Mouse (Mus musculus): ENCODE results near the gene Ly9. TPM values are rescaled to one million over a fixed set of nuclear protein-coding genes. Genes with fewer than 3 reads are reported as not detected.

The Ly9 gene
- polyA plus RNA-seq, 1 experiment from 2014 or later: not detected

- Histone ChIP-seq H3K4me2 (ENCODE audit: low read length) (no peak overlapping the region), H3K27ac (replicated peaks in 1 of 2; ENCODE audit: control insufficient read depth in 1 of 2, insufficient read depth in 1 of 2, low read depth in 2 of 2, low read length in 2 of 2) (no peak overlapping the region), H3K9me3 (ENCODE audit: control insufficient read depth, low read length) (0 out of 2 replicates have a peak, but pooled peaks cover 2% of the 10 kb centered on the region), H3K4me3 (ENCODE audit: control insufficient read depth in 1 of 2, insufficient read depth in 1 of 2, low read depth in 1 of 2, low read length in 2 of 2) (no peak overlapping the region), H3K36me3 (ENCODE audit: control insufficient read depth, insufficient read depth, low read length) (no peaks in the 10 kb centered on the region), H3K4me1 (ENCODE audit: control insufficient read depth in 2 of 2, insufficient read depth in 2 of 2, low read length in 2 of 2) (peaks cover 9 to 11% of the 10 kb centered on the region in 2 experiments), H3K9ac (ENCODE audit: low read length) (no peak overlapping the region), H3K27me3 (ENCODE audit: control insufficient read depth, insufficient read depth, low read length) (no peaks in the 10 kb centered on the region)
- ATAC-seq (ENCODE audit: insufficient number of reproducible peaks, insufficient read depth, low FRiP score, low read depth): no peak
- 89% methylated on average over 7 of the region's 7 CpGs for WGBS
Measured at GRCm38 (mm10) chr1:171551326-171551725, 55.9 kb downstream of the Ly9 start.

GRCm38 (mm10) chr1:171540694-171541093 is 66.5 kb downstream of the Ly9 start:
- no peaks in the 10 kb centered on the region for H3K36me3 ChIP-seq (ENCODE audit: control insufficient read depth, insufficient read depth, low read length)
- no peaks in the 10 kb centered on the region for H3K27me3 ChIP-seq (ENCODE audit: control insufficient read depth, insufficient read depth, low read length)
- ATAC-seq (ENCODE audit: insufficient number of reproducible peaks, insufficient read depth, low FRiP score, low read depth): no peak
- H3K4me2 ChIP-seq (ENCODE audit: low read length): no peak overlapping the region
- H3K9ac ChIP-seq (ENCODE audit: low read length): no peak overlapping the region
- no peaks in the 10 kb centered on the region for H3K4me1 ChIP-seq (ENCODE audit: control insufficient read depth in 2 of 2, insufficient read depth in 2 of 2, low read length in 2 of 2)
- no peaks in the 10 kb centered on the region for H3K9me3 ChIP-seq (ENCODE audit: control insufficient read depth, low read length)
- no peak overlapping the region for H3K4me3 ChIP-seq (ENCODE audit: control insufficient read depth in 1 of 2, insufficient read depth in 1 of 2, low read depth in 1 of 2, low read length in 2 of 2)
- H3K27ac ChIP-seq (replicated peaks in 1 of 2; ENCODE audit: control insufficient read depth in 1 of 2, insufficient read depth in 1 of 2, low read depth in 2 of 2, low read length in 2 of 2): no peak overlapping the region
- WGBS: 71% methylated on average over 1 of the region's 1 CpGs

Small RNA genes lying within 50 kb of the gene (microRNA-seq; reads per million reads assigned to microRNA genes)
- gene Mir7683: not detected

Other genes starting within 250 kb of the Ly9 start
- gene Klhdc9, start 246.6 kb downstream of the Ly9 start, polyA plus RNA-seq (2014; fragmentation: Nextera tagmentation; extraction: Ambion mirVana): 0.63 and 1.0 TPM in 2 replicates
- gene Nectin4, start 237.3 kb downstream of the Ly9 start, polyA plus RNA-seq (2014; fragmentation: Nextera tagmentation; extraction: Ambion mirVana): 0.12 TPM in 1 of 2 replicates, not detected in the other
- 0.54 and 0.62 TPM in 2 replicates for gene Arhgap30, start 218.5 kb downstream of the Ly9 start, polyA plus RNA-seq (2014; fragmentation: Nextera tagmentation; extraction: Ambion mirVana)
- gene Usf1, start 196.1 kb downstream of the Ly9 start, polyA plus RNA-seq (2014; fragmentation: Nextera tagmentation; extraction: Ambion mirVana): 46.7 and 58.5 TPM in 2 replicates
- gene Tstd1, start 188.5 kb downstream of the Ly9 start, polyA plus RNA-seq (2014; fragmentation: Nextera tagmentation; extraction: Ambion mirVana): 1.5 and 2.1 TPM in 2 replicates
- 70.9 and 74.7 TPM in 2 replicates for gene F11r, start 169.9 kb downstream of the Ly9 start, polyA plus RNA-seq (2014; fragmentation: Nextera tagmentation; extraction: Ambion mirVana)
- gene Alyref2, start 103.9 kb downstream of the Ly9 start, polyA plus RNA-seq (2014; fragmentation: Nextera tagmentation; extraction: Ambion mirVana): 12.9 and 14.4 TPM in 2 replicates
- not detected in 2 replicates for gene Itln1, start 72.1 kb downstream of the Ly9 start, polyA plus RNA-seq (2014; fragmentation: Nextera tagmentation; extraction: Ambion mirVana)
- 0.09 TPM in 1 of 2 replicates, not detected in the other for gene Cd244a, start 48.2 kb downstream of the Ly9 start, polyA plus RNA-seq (2014; fragmentation: Nextera tagmentation; extraction: Ambion mirVana)
- gene Slamf7, start 45.6 kb upstream of the Ly9 start, polyA plus RNA-seq (2014; fragmentation: Nextera tagmentation; extraction: Ambion mirVana): 0.22 TPM in 1 of 2 replicates, not detected in the other
- 1.7 and 3.7 TPM in 2 replicates for gene Cd48, start 74.6 kb upstream of the Ly9 start, polyA plus RNA-seq (2014; fragmentation: Nextera tagmentation; extraction: Ambion mirVana)
- 0.16 and 0.19 TPM in 2 replicates for gene Slamf1, start 159.7 kb upstream of the Ly9 start, polyA plus RNA-seq (2014; fragmentation: Nextera tagmentation; extraction: Ambion mirVana)
- gene Cd84, start 232.3 kb upstream of the Ly9 start, polyA plus RNA-seq (2014; fragmentation: Nextera tagmentation; extraction: Ambion mirVana): 2.0 and 2.1 TPM in 2 replicates

All from heart, embryonic 14.5 days (tissue).